Mouse (Mus musculus) forebrain, embryonic 15.5 days (tissue): ENCODE measurements at regions not wholly inside any gene's neighbourhood (a gene's known extent, or its start where the extent isn't known, plus 50 kb on each side); places are given as distances from the start of the nearest gene placed in this dataset.

ENCODE experiments used
- ATAC-seq: fragments of 200-750 bp; cut with Nextera tagmentation; replicated peaks from 2 replicates; pipeline ENCODE4 v1.8.0; 2017; ENCODE audit warnings: mild to moderate bottlenecking, moderate TSS enrichment, moderate library complexity
- H3K27ac ChIP-seq: fragments of 300-500 bp; sonication (generic); replicated peaks from 2 replicates; pipeline ENCODE4 v1.5.1; 2015; ENCODE audit warnings: mild to moderate bottlenecking, inconsistent platforms
- H3K27me3 ChIP-seq: fragments of 300-500 bp; sonication (generic); 2 replicates; pipeline ENCODE4 v1.6.1; 2015; ENCODE audit warnings: inconsistent platforms
- H3K36me3 ChIP-seq: fragments of 300-500 bp; sonication (generic); 2 replicates; pipeline ENCODE4 v1.6.1; 2015; ENCODE audit warnings: mild to moderate bottlenecking, inconsistent platforms
- H3K4me1 ChIP-seq: fragments of 300-500 bp; sonication (generic); 2 replicates; pipeline ENCODE4 v1.6.1; 2015; ENCODE audit warnings: inconsistent platforms
- H3K4me2 ChIP-seq: fragments of 300-500 bp; sonication (generic); replicated peaks from 2 replicates; pipeline ENCODE4 v1.6.1; 2015; ENCODE audit warnings: mild to moderate bottlenecking, inconsistent platforms
- H3K4me3 ChIP-seq: fragments of 300-500 bp; sonication (generic); 2 replicates; pipeline ENCODE4 v1.5.1; 2015; ENCODE audit warnings: mild to moderate bottlenecking, inconsistent platforms
- H3K9ac ChIP-seq: fragments of 300-500 bp; sonication (generic); replicated peaks from 2 replicates; pipeline ENCODE4 v1.6.1; 2015; ENCODE audit warnings: mild to moderate bottlenecking, inconsistent platforms
- H3K9me3 ChIP-seq: fragments of 300-500 bp; sonication (generic); 2 replicates; pipeline ENCODE4 v1.6.1; 2016; ENCODE audit warnings: inconsistent platforms
- WGBS: fragments of 180-500 bp; shearing (Covaris S2); methylation state at CpG from one replicate; pipeline ENCODE4 v1.1.7; 2015; ENCODE audit warnings: mixed read lengths; 5-methylcytosine and 5-hydroxymethylcytosine counted together

- peak overlapping the region; percentile 77 for H3K4me2 ChIP-seq
- H3K27me3 ChIP-seq = peaks cover 3% of the 10 kb centered on the region; the same call in 1 of the 2 replicates
- H3K36me3 ChIP-seq = no peaks in the 10 kb centered on the region
- WGBS = 13% methylated on average over 3 of the region's 3 CpGs
- ATAC-seq = 0 out of 2 replicates have a peak, but pooled peaks have one; percentile 4
- H3K4me1 ChIP-seq = peaks cover 25% of the 10 kb centered on the region
- no peaks in the 10 kb centered on the region for H3K9me3 ChIP-seq
- H3K27ac ChIP-seq = peak overlapping the region; percentile 83
- peak overlapping the region; percentile 51 for H3K9ac ChIP-seq
- H3K4me3 ChIP-seq = peak overlapping the region; percentile 51
These were observed 557.6 kb downstream of the Nedd1 start for GRCm38 (mm10) chr10:92164648-92164960.

GRCm38 (mm10) chr10:92163851-92164647, 558.2 kb downstream of the Nedd1 start:
- H3K4me1 ChIP-seq = peaks cover 25% of the 10 kb centered on the region
- 11% methylated on average over 12 of the region's 12 CpGs for WGBS
- no peaks in the 10 kb centered on the region for H3K36me3 ChIP-seq
- no peaks in the 10 kb centered on the region for H3K9me3 ChIP-seq
- no peak for ATAC-seq
- H3K4me2 ChIP-seq = peak overlapping the region; percentile 77
- H3K4me3 ChIP-seq = peak overlapping the region; percentile 51
- H3K9ac ChIP-seq = peak overlapping the region; percentile 51
- H3K27ac ChIP-seq = peak overlapping the region; percentile 83
- H3K27me3 ChIP-seq = peaks cover 3% of the 10 kb centered on the region; the same call in 1 of the 2 replicates

DNA sequence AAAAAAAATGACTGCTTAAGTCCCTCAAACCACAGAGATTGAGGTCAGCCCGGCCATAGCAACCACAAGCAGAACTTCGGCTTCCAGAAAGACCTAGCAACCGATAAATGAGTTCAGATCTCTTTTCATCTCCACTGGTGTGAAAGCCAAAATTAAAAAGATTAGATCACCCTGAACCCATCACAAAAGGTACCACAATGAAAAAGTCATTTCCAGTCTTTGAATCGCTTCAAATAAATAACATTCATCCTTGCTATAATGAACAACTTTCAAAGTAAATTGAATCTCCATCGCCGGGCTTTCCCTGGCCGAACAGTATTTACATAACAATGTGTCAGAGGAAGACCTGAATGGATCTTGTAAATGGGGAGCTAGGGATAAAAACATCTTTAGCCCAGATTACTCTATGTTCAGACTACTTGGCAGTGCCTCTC, 559.1 kb downstream of the Nedd1 start:
- Histone ChIP-seq H3K4me2 (peak overlapping the region; percentile 77), H3K36me3 (no peaks in the 10 kb centered on the region), H3K4me3 (peak overlapping the region; percentile 51), H3K4me1 (peaks cover 25% of the 10 kb centered on the region), H3K9ac (peak overlapping the region; percentile 53), H3K27ac (peak overlapping the region; percentile 83), H3K9me3 (no peaks in the 10 kb centered on the region), H3K27me3 (peaks cover 3% of the 10 kb centered on the region; the same call in 1 of the 2 replicates)
- WGBS = 1% methylated on average over 7 of the region's 7 CpGs
- no peak for ATAC-seq

DNA sequence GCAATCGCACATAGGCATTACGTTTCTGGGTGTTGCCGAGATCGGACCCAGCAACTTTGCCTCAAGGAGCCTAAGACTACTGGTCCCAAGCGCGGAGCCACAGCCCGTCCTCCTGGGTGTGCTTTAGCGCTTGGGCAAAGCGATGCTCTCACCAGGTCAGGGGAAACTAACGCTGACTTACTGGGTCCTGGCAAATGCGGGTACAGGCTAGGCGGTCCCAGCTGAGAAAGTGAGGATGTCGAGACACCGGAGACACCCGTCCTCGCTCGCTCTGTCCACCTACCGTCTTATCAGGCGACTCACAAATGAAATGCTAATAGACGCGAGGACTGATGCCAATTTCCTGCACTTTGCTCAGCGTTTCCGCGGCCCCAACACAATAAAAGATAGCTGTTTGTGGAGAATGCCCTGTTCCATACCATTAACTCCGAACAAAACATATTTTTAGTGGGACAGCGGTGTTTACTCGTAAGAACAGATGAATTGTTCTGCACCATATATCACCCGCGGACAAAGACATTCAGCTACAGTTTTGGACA, 559.7 kb downstream of the Nedd1 start:
- Histone ChIP-seq H3K27ac (peak overlapping the region; percentile 83), H3K9me3 (no peaks in the 10 kb centered on the region), H3K4me1 (peaks cover 25% of the 10 kb centered on the region), H3K4me3 (peak overlapping the region; percentile 51), H3K4me2 (peak overlapping the region; percentile 77), H3K27me3 (peaks cover 3% of the 10 kb centered on the region; the same call in 1 of the 2 replicates), H3K9ac (peak overlapping the region; percentile 53), H3K36me3 (no peaks in the 10 kb centered on the region)
- ATAC-seq = peak; percentile 49
- whole genome bisulfite sequencing = under 1% methylated on average over 29 of the region's 29 CpGs

- Histone ChIP-seq H3K9me3 (no peaks in the 10 kb centered on the region), H3K4me3 (peak overlapping the region; percentile 34), H3K9ac (peak overlapping the region; percentile 41), H3K4me1 (peaks cover 25% of the 10 kb centered on the region), H3K36me3 (no peaks in the 10 kb centered on the region), H3K27ac (peak overlapping the region; percentile 67), H3K27me3 (peaks cover under 1% of the 10 kb centered on the region; the same call in 1 of the 2 replicates), H3K4me2 (peak overlapping the region; percentile 38)
- no peak for ATAC-seq
- WGBS = 2% methylated on average over 9 of the region's 9 CpGs
These were observed 560.7 kb downstream of the Nedd1 start for GRCm38 (mm10) chr10:92161501-92161900.

DNA sequence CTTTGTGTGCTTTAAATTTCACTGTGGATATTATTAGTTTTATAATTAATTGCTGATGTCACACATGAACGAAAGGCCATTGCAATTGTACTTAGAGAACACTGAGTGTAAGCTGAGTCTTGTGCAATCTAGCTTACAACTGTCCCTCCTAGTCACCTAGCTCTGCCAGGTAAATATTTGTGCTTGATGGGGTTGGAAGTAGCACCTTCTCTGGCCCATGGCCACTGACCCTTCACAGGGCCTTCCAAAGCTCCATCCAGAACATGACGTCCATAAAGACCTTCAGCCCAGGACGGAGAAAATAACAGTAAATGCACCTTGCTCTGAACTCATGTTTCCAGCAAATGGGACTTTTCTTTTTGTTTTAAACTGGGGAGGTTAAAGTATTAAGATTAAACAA, 576.0 kb downstream of the Nedd1 start:
- Histone ChIP-seq H3K9ac (no peak overlapping the region), H3K27ac (no peak overlapping the region), H3K36me3 (no peaks in the 10 kb centered on the region), H3K4me1 (no peaks in the 10 kb centered on the region), H3K4me3 (no peak overlapping the region), H3K4me2 (no peak overlapping the region), H3K9me3 (no peaks in the 10 kb centered on the region), H3K27me3 (no peaks in the 10 kb centered on the region)
- no peak for ATAC-seq
- WGBS = 84% methylated on average over 3 of the region's 3 CpGs

GRCm38 (mm10) chr10:92135521-92135920, 586.7 kb downstream of the Nedd1 start:
- Histone ChIP-seq H3K9ac (no peak overlapping the region), H3K36me3 (no peaks in the 10 kb centered on the region)
- no peak for ATAC-seq

DNA sequence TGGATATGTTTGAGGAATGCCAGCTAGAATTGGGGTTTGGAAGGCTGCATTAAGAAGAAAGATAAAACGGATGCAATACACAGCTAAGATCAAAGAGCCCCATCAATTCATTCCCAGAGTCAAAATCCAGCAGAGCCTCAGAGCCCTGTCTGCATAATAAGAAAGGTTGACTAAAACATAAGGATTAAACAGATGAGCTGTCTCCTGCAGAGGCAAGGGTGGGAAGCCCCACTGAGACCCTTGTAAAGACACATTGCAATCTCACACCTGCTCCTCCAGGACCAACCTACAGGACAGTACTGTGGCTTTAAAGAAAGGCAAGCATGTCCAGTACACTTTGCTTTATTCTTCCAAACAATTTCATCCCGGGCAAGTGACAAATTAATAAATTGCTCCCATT, 609.4 kb downstream of the Nedd1 start:
- WGBS = 12% methylated on average over 2 of the region's 2 CpGs

More at GRCm38 (mm10) chr10:92135521-92135920, 586.7 kb downstream of the Nedd1 start:
- no peak overlapping the region for H3K27ac ChIP-seq
- no peaks in the 10 kb centered on the region for H3K9me3 ChIP-seq
- H3K4me1 ChIP-seq = no peaks in the 10 kb centered on the region
- no peak overlapping the region for H3K4me3 ChIP-seq
- no peaks in the 10 kb centered on the region for H3K27me3 ChIP-seq
- no peak overlapping the region for H3K4me2 ChIP-seq
- WGBS = 82% methylated on average over 5 of the region's 5 CpGs

GRCm38 (mm10) chr10:92106331-92106730, 615.9 kb downstream of the Nedd1 start:
- H3K4me3 ChIP-seq = no peak overlapping the region
- H3K36me3 ChIP-seq = no peaks in the 10 kb centered on the region
- WGBS = 84% methylated on average over 6 of the region's 6 CpGs
- no peaks in the 10 kb centered on the region for H3K9me3 ChIP-seq
- no peak for ATAC-seq
- H3K4me1 ChIP-seq = peaks cover 8% of the 10 kb centered on the region; the same call in 1 of the 2 replicates
- no peaks in the 10 kb centered on the region for H3K27me3 ChIP-seq
- no peak overlapping the region for H3K27ac ChIP-seq
- no peak overlapping the region for H3K9ac ChIP-seq
- no peak overlapping the region for H3K4me2 ChIP-seq

More for the DNA sequence above, 609.4 kb downstream of the Nedd1 start:
- no peaks in the 10 kb centered on the region for H3K4me1 ChIP-seq
- no peak for ATAC-seq
- no peak overlapping the region for H3K4me3 ChIP-seq
- no peaks in the 10 kb centered on the region for H3K9me3 ChIP-seq
- no peak overlapping the region for H3K27ac ChIP-seq
- no peaks in the 10 kb centered on the region for H3K27me3 ChIP-seq
- H3K4me2 ChIP-seq = no peak overlapping the region
- H3K9ac ChIP-seq = no peak overlapping the region
- H3K36me3 ChIP-seq = no peaks in the 10 kb centered on the region

DNA sequence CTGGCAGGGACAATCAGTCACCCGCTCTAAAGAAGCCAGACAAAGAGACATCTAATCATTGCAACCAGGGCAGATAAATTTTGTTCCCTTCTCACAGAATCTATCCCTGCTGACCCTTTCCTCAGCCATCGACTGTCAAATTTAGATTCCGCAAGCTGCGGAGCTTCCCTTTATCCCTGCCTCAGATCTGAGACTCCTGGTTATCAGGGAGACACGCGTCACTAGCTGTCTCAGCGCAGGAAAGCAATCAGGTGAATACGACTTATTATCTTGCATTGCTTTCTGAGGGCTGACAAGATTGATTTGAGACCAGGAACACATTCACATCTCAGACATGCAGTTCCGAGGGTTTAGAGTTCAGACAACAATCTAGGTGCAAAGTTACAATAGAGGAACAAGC, 618.3 kb downstream of the Nedd1 start:
- no peak overlapping the region for H3K27ac ChIP-seq
- H3K36me3 ChIP-seq = no peaks in the 10 kb centered on the region
- H3K4me3 ChIP-seq = no peak overlapping the region
- H3K27me3 ChIP-seq = no peaks in the 10 kb centered on the region
- 53% methylated on average over 9 of the region's 9 CpGs for WGBS
- H3K4me2 ChIP-seq = no peak overlapping the region
- H3K9ac ChIP-seq = no peak overlapping the region
- ATAC-seq = no peak
- H3K9me3 ChIP-seq = no peaks in the 10 kb centered on the region
- H3K4me1 ChIP-seq = peaks cover 8% of the 10 kb centered on the region; the same call in 1 of the 2 replicates

- WGBS = 23% methylated on average over 4 of the region's 4 CpGs
- Histone ChIP-seq H3K9me3 (no peaks in the 10 kb centered on the region), H3K9ac (no peak overlapping the region), H3K27ac (no peak overlapping the region), H3K4me2 (no peak overlapping the region), H3K4me1 (peaks cover 12% of the 10 kb centered on the region), H3K4me3 (no peak overlapping the region), H3K36me3 (no peaks in the 10 kb centered on the region), H3K27me3 (no peaks in the 10 kb centered on the region)
- no peak for ATAC-seq
These were observed 619.5 kb downstream of the Nedd1 start for GRCm38 (mm10) chr10:92102755-92103154.

DNA sequence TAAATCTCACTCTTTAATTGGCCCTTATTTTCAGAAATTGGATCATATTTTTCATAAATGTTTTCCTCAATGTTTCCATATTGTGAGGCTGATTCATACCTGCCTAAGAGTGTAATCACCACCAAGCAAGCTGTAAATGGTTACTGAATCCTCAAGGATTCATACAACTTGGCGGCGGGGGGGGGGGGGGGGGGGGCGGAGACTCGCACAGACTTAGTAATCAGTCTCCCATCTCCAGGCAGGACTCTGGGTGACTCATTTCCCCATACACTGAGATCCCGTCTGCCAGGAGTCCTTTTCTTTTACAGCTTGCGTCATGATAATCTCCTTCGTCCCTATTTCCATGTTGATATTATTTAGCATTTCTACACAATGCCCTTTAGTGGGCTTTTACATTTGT, 624.7 kb downstream of the Nedd1 start:
- Histone ChIP-seq H3K27me3 (0 out of 2 replicates have a peak, but pooled peaks cover 9% of the 10 kb centered on the region), H3K9ac (no peak overlapping the region), H3K4me1 (peaks cover 20% of the 10 kb centered on the region), H3K36me3 (no peaks in the 10 kb centered on the region), H3K4me2 (0 out of 2 replicates have a peak overlapping the region, but pooled peaks have one; percentile 12), H3K9me3 (no peaks in the 10 kb centered on the region), H3K27ac (no peak overlapping the region), H3K4me3 (no peak overlapping the region)
- 2% methylated on average over 7 of the region's 7 CpGs for WGBS
- peak; percentile 63 for ATAC-seq
